Mouse (Mus musculus) sigmoid colon, adult 10 weeks (tissue): ENCODE data around the gene Timm13. TPM values are rescaled to one million over a fixed set of nuclear protein-coding genes. Genes with fewer than 3 reads are reported as not detected.

ENCODE experiments used
- polyA plus RNA-seq: library from polyadenylated mRNA; stranded (reverse); fragments of 350-450 nt; fragmentation: Illumina TruSeq; extraction: RNeasy Lipid Tissue Mini Kit (QIAGEN cat#74804); gene quantifications from one replicate; pipeline ENCODE4 v1.2.3, GENCODE M21; 2014; ENCODE audit warnings: low read depth, low replicate concordance

The Timm13 gene
- polyA plus RNA-seq, result not detected

DNA sequence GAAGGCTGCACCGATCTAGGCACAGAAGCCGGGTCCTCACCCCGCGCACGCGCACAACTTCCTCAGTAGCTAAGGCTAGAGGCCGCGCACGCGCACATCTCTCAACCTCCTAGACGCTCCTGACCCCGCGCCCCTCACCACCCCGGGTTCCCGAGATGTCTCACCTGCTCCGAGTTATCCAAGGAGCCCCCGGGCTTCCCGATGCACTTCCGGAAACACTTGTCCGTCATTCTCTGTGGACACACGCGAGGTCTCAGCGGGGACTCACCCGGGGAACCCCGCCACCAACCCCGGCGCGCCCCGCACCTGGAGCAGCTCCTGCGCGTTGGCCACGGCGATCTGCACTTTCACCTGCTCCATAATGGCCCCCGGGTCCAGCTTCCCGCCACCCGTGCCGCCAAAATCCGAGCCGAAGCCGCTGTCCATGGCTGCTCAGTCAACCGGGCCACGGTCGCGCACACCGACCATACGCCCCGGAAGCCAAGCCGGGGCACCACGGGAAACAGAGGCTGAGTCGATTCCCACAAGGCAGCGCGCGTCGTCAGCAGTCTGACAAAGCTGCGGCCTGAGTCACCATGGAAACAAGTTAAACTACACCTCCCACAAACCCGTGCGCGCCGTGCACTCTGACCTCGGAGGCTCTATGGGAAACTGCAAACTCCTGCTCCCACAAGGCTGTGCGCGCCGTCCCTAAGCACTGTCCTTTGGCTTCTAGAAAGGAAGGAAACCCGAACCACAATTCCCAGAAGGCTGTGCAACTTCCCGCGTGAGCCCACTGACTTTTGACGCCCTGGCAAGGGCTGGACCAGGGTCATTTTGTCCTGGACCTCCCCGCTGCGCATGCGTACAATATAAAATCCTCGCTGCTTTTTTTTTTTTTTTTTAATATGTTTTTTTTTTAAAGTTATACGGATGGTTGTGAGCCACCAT, at the start of gene Timm13:
TSS of gene Timm13 (minus strand) at position 652 of the 930 bp plus-strand sequence.

DNA sequence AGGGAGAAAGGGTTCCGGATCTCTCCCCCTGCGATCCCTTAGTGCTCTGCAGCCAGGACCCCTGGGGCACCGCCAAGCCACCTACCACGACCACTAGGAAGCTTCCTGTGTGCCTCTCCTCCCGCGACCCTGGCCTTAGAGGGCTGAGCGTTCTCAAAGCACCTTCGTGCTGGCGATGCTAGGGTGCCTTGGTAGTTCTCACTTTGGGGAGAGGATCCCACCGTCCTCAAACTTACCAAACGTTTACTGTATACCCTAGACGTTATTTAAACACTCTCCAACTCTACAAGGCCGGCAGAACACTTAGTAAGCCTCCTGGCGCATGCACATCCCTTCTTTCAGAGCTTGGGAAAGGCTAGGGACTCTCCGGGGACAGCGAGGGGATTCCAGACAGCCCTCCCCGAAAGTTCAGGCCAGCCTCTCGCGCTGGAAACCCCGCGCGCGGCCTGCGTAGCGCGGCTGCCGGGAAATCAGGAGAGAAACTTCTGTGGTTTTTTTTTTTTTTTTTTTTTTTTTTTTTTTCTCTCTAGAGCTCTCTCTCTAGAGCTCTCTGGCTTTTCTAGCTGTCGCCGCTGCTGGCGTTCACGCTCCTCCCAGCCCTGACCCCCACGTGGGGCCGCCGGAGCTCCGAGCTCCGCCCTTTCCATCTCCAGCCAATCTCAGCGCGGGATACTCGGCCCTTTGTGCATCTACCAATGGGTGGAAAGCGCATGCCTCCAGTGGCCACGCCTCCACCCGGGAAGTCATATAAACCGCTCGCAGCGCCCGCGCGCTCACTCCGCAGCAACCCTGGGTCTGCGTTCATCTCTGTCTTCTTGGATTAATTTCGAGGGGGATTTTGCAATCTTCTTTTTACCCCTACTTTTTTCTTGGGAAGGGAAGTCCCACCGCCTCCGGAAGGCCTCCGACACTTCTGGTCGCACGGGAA, 28.8 kb upstream of the Timm13 start, which contains the start of gene Gadd45b:
TSS of gene Gadd45b (plus strand) at position 775 of the 928 bp plus-strand sequence.

DNA sequence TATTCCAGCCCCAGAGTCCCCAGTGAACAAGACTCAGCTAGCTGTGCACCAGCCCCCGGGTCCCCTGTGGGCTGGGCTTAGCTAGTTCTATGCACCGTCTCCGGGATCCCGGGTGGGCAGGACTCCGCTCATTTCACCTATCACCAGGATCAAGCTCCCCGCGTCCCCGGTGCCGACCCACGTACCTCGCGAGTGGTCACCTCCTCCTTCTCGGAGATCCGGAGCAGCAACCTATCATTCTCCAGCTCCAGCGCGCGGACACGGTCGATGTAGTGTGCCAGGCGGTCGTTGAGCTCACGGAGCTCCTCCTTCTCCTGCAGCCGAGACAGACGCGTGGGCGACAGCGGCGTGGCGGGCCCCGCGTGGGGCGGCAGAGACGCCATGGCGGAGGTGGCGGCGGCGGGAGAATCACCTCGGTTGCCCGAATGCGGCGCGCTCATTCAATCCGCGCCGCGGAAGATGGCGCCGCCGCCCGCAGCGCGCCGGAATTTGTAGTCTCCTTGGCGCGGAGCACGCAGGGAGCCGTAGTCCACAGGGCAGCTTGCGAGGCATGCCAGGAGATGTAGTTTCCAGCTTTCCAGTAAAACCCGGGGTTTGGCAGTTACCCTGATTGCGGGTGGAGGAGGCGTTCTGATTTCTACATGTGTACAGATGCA, 17.1 kb upstream of the Timm13 start, which contains the start of gene Lmnb2:
TSS of gene Lmnb2 (minus strand) at position 467 of the 656 bp plus-strand sequence.

DNA sequence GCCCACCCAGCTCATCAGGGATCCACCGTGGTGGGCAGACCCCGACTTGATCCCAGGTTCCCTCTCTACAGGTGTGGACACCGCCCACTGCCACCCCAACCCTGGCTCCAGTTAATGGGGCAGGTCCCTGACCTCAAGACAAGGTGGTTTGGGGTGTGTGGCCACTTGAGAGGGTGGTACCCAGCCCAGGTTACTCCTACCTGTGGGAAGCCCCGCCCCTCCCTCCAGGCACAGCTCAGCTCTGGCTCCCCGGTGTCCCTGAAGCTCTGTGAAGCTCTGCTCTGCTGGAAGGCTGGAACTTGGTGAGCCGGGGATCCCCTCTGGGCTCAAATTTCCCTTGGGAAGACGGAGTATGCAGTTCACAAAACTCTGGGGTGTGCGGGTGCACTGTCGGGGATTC, 29.2 kb downstream of the Timm13 start, which contains the start of gene Tmprss9:
TSS of gene Tmprss9 (plus strand) at position 268 of the 400 bp plus-strand sequence.

DNA sequence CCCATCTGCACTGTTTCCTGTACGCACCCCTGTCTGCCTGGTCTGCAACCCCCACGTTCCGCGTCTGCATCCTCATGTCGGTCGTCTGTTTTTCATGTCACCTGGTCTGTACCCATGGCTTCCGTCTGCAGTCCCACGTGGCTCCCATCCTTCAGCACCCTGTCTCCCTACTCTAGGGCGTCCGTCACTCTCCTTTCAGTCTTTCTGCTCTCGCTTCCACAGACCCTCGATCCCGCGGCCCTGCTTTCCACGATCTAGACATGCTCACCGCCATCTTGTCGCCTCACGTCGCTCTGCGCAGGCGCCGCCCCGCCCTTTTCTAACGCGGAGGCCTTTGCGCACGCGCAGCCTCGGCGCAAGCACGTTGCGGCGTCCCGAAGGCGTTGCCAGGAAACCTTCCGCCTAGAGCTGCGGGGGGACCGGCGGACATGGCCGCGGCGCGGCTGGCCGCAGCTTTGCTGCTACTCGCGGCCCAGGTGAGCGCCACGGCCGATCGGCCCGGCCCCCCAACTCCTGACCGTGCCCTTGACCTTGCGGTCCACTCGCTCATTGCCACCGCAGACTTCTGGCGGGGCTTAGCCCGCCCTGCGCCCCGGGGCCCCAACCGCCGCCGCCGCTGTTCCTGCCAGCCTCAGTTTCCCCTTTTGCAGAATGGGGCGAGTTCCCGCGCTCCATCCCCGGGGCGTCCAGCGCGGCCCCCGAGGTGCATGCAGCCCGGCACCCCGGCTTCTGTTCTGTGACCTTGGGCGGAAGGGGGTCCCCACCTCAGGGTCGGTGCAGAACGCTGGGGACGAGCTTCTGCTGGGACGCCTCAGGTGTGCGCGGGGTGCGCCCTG, 45.6 kb downstream of the Timm13 start, which contains the start of the genes Lsm7 and Sppl2b:
TSS of gene Lsm7 (minus strand) at position 297 of the 836 bp plus-strand sequence.
TSS of gene Sppl2b (plus strand) at position 363 of the 836 bp plus-strand sequence.

Other genes with a start within 250 kb of the Timm13 start
- 0.22 TPM for gene Btbd2, start 243.9 kb downstream of the Timm13 start, polyA plus RNA-seq
- 3.6 TPM for gene Mknk2, start 222.9 kb downstream of the Timm13 start, polyA plus RNA-seq
- gene Mob3a, start 199.0 kb downstream of the Timm13 start, polyA plus RNA-seq, result 4.6 TPM
- 3.5 TPM for gene Izumo4, start 198.8 kb downstream of the Timm13 start, polyA plus RNA-seq
- 14.0 TPM for gene Ap3d1, start 158.7 kb downstream of the Timm13 start, polyA plus RNA-seq
- 3.0 TPM for gene Dot1l, start 145.8 kb downstream of the Timm13 start, polyA plus RNA-seq
- 2.4 TPM for gene Sf3a2, start 102.8 kb downstream of the Timm13 start, polyA plus RNA-seq
- gene Plekhj1, start 102.3 kb downstream of the Timm13 start, polyA plus RNA-seq, result 3.9 TPM
- gene Amh, start 95.7 kb downstream of the Timm13 start, polyA plus RNA-seq, result not detected
- not detected for gene Jsrp1, start 87.5 kb downstream of the Timm13 start, polyA plus RNA-seq
- 116 TPM for gene Oaz1, start 74.3 kb downstream of the Timm13 start, polyA plus RNA-seq
- gene Lingo3, start 56.9 kb downstream of the Timm13 start, polyA plus RNA-seq, result not detected
- 2.8 TPM for gene Lsm7, start 45.8 kb downstream of the Timm13 start, polyA plus RNA-seq
- not detected for gene Sppl2b, start 45.7 kb downstream of the Timm13 start, polyA plus RNA-seq
- gene Tmprss9, start 29.1 kb downstream of the Timm13 start, polyA plus RNA-seq, result not detected
- 1.2 TPM for gene Lmnb2, start 17.3 kb upstream of the Timm13 start, polyA plus RNA-seq
- gene Gadd45b, start 29.1 kb upstream of the Timm13 start, polyA plus RNA-seq, result 12.3 TPM
- gene Gng7, start 114.0 kb upstream of the Timm13 start, polyA plus RNA-seq, result 0.76 TPM
- not detected for gene Diras1, start 124.7 kb upstream of the Timm13 start, polyA plus RNA-seq
- gene Slc39a3, start 136.5 kb upstream of the Timm13 start, polyA plus RNA-seq, result 0.41 TPM
- gene Sgta, start 159.2 kb upstream of the Timm13 start, polyA plus RNA-seq, result 1.3 TPM
- gene Thop1, start 169.1 kb upstream of the Timm13 start, polyA plus RNA-seq, result not detected
- gene Creb3l3, start 197.9 kb upstream of the Timm13 start, polyA plus RNA-seq, result 0.79 TPM
- gene Map2k2, start 204.9 kb upstream of the Timm13 start, polyA plus RNA-seq, result 3.0 TPM
- 48.6 TPM for gene Zbtb7a, start 234.3 kb upstream of the Timm13 start, polyA plus RNA-seq